Mouse (Mus musculus) lung, postnatal 4 days (tissue): ENCODE results near the gene Sncb.

ENCODE experiments used
- DNase-seq, 2 experiments: peaks; one replicate each; pipeline ENCODE4 v3.0.0; 2021

Sncb gene

GRCm38 (mm10) chr13:54781086-54781485, 14.7 kb upstream of the Sncb start:
- no peak for DNase-seq

GRCm38 (mm10) chr13:54780592-54780991, 14.2 kb upstream of the Sncb start:
- DNase-seq: peak; percentile 18 to 45

- DNase-seq: no peak
Measured at GRCm38 (mm10) chr13:54767012-54767411, 617 bp upstream of the Sncb start.

- no peak for DNase-seq
Measured at GRCm38 (mm10) chr13:54765281-54766191, 859 bp downstream of the Sncb start.

GRCm38 (mm10) chr13:54760906-54761305, 5.5 kb downstream of the Sncb start:
- DNase-seq: no peak

- no peak for DNase-seq
Measured at GRCm38 (mm10) chr13:54760164-54760795, 6.1 kb downstream of the Sncb start.

- DNase-seq: no peak
Measured at GRCm38 (mm10) chr13:54759496-54759895, 6.9 kb downstream of the Sncb start.

GRCm38 (mm10) chr13:54758756-54759470, 7.5 kb downstream of the Sncb start:
- no peak for DNase-seq

- DNase-seq: peak; percentile 84 to 90
Measured at GRCm38 (mm10) chr13:54758045-54758755, 8.2 kb downstream of the Sncb start.

- DNase-seq: no peak
Measured at GRCm38 (mm10) chr13:54757093-54757830, 9.1 kb downstream of the Sncb start.

GRCm38 (mm10) chr13:54756156-54756712, 10.2 kb downstream of the Sncb start:
- DNase-seq: no peak

- DNase-seq: no peak
Measured at GRCm38 (mm10) chr13:54755201-54755830, 11.1 kb downstream of the Sncb start.

GRCm38 (mm10) chr13:54754169-54755080, 12.0 kb downstream of the Sncb start:
- no peak for DNase-seq

GRCm38 (mm10) chr13:54753733-54754132, 12.7 kb downstream of the Sncb start:
- no peak for DNase-seq

- no peak for DNase-seq
Measured at GRCm38 (mm10) chr13:54752656-54753055, 13.7 kb downstream of the Sncb start.

GRCm38 (mm10) chr13:54750699-54751098, 15.7 kb downstream of the Sncb start:
- peak in 1 of 2 experiments; percentile 36 for DNase-seq

GRCm38 (mm10) chr13:54749864-54750411, 16.5 kb downstream of the Sncb start, which contains the start of gene Gprin1:
Gprin1 (minus strand) TSS chr13:54749874.
- no peak for DNase-seq

GRCm38 (mm10) chr13:54749061-54749863, 17.1 kb downstream of the Sncb start:
- DNase-seq: peak; percentile 34 to 67

- no peak for DNase-seq
Measured at GRCm38 (mm10) chr13:54748721-54749060, 17.7 kb downstream of the Sncb start.
